Mouse (Mus musculus) retina, adult 2 months (tissue): ENCODE measurements around the gene Tcf12.

Source experiments
- DNase-seq: peaks from one replicate; pipeline ENCODE4 v3.0.0-alpha.2; 2012; ENCODE audit warnings: low read depth, low spot score

Gene Tcf12

GRCm38 (mm10) chr9:71915871-71916661 is 195.6 kb downstream of the Tcf12 start:
- no peak for DNase-seq

- DNase-seq, result no peak
Observed at GRCm38 (mm10) chr9:71906522-71906921, 205.1 kb downstream of the Tcf12 start.

GRCm38 (mm10) chr9:71898852-71899251 is 212.8 kb downstream of the Tcf12 start:
- DNase-seq, result no peak

GRCm38 (mm10) chr9:71897399-71897798 is 214.3 kb downstream of the Tcf12 start:
- DNase-seq, result no peak

GRCm38 (mm10) chr9:71895931-71896724 is 215.5 kb downstream of the Tcf12 start:
- DNase-seq, result no peak

GRCm38 (mm10) chr9:71895291-71895690 is 216.4 kb downstream of the Tcf12 start:
- DNase-seq, result no peak

GRCm38 (mm10) chr9:71894943-71895286 is 216.8 kb downstream of the Tcf12 start:
- DNase-seq, result no peak

GRCm38 (mm10) chr9:71894246-71894942 is 217.3 kb downstream of the Tcf12 start:
- DNase-seq, result no peak

GRCm38 (mm10) chr9:71888450-71888849 is 223.2 kb downstream of the Tcf12 start:
- DNase-seq, result no peak

GRCm38 (mm10) chr9:71880629-71881028 is 231.0 kb downstream of the Tcf12 start:
- DNase-seq, result no peak

- no peak for DNase-seq
Observed at GRCm38 (mm10) chr9:71879972-71880371, 231.7 kb downstream of the Tcf12 start.

GRCm38 (mm10) chr9:71879415-71879814 is 232.3 kb downstream of the Tcf12 start:
- no peak for DNase-seq

- no peak for DNase-seq
Observed at GRCm38 (mm10) chr9:71877867-71878266, 233.8 kb downstream of the Tcf12 start.

- no peak for DNase-seq
Observed at GRCm38 (mm10) chr9:71874761-71875160, 236.9 kb downstream of the Tcf12 start.

GRCm38 (mm10) chr9:71874035-71874572 is 237.6 kb downstream of the Tcf12 start:
- no peak for DNase-seq

- no peak for DNase-seq
Observed at GRCm38 (mm10) chr9:71863338-71863737, 248.3 kb downstream of the Tcf12 start.

- DNase-seq, result no peak
Observed at GRCm38 (mm10) chr9:71861629-71862028, 250.0 kb downstream of the Tcf12 start.

GRCm38 (mm10) chr9:71857926-71858325 is 253.7 kb downstream of the Tcf12 start:
- no peak for DNase-seq

- DNase-seq, result no peak
Observed at GRCm38 (mm10) chr9:71853904-71854303, 257.8 kb downstream of the Tcf12 start.

GRCm38 (mm10) chr9:71850283-71850682 is 261.4 kb downstream of the Tcf12 start:
- DNase-seq, result no peak

GRCm38 (mm10) chr9:71848392-71848791 is 263.3 kb downstream of the Tcf12 start:
- no peak for DNase-seq

- no peak for DNase-seq
Observed at GRCm38 (mm10) chr9:71847921-71848320, 263.8 kb downstream of the Tcf12 start.
